ENCODE assay signal across 25 mouse cellular contexts in genomic region chr7:144558552-144558951, GRCm38 (mm10). TPM values are rescaled to one million over a fixed set of nuclear protein-coding genes. Genes with fewer than 3 reads are reported as not detected.
DNase-seq lines count a peak whose midpoint lies in the region; ATAC-seq and TF ChIP-seq lines count a peak whose summit lies in the region.
"Had no signal": no experiment of that assay in that cellular context is flagged by ENCODE, and none has a peak within 500 bp of the region (broad histone marks: within the 10 kb centered on the region; RNA-seq: fewer than 3 reads in every experiment).

No protein-coding gene starts in this region.

- no peak for DNase-seq in kidney, postnatal 0 days (ENCODE audit: low spot score)
- DNase-seq in kidney, postnatal 25 days: no peak
- DNase-seq in thymus, adult 2 months: peak; percentile 22
- DNase-seq in thymus, postnatal 25 days: no peak
- DNase-seq in left cerebral cortex, postnatal 4 days: no peak
- DNase-seq in spleen, postnatal 4 days (ENCODE audit: low spot score in 2 of 2): no peak
- DNase-seq: adrenal gland, adult 2 months; cerebellum, adult 18-20 months; cerebellum, postnatal 25 days; embryo, embryonic 11 days; gastrocnemius, postnatal 36 days; heart, postnatal 36 days; lung, adult 2 months; lung, postnatal 36 days; retina, postnatal 1 day had no signal

- 51% methylated on average over 6 of the region's 6 CpGs for WGBS in kidney, postnatal 0 days
- 57% methylated on average over 6 of the region's 6 CpGs for whole genome bisulfite sequencing in thymus, adult 2 months

- TF ChIP-seq POLR2A in thymus, adult 2 months (IDR thresholded peaks at IDR 0.05; ENCODE audit: control insufficient read depth, extremely low read depth, insufficient read depth, low read length, poor library complexity): no peak
- no peak for TF ChIP-seq POLR2A in ES-Bruce4 (IDR thresholded peaks at IDR 0.05; ENCODE audit: insufficient read depth, low read length)
- no peak for TF ChIP-seq POLR2A in cortical plate, adult 2 months (IDR thresholded peaks at IDR 0.05; ENCODE audit: extremely low read depth, insufficient read depth, low read length)

- TF ChIP-seq CTCF in kidney, postnatal 0 days (IDR thresholded peaks at IDR 0.05; ENCODE audit: low read depth): peak; percentile 39; the same call in 1 of the 2 replicates
- TF ChIP-seq CTCF in thymus, adult 2 months (IDR thresholded peaks at IDR 0.05; ENCODE audit: borderline replicate concordance, control insufficient read depth, extremely low read depth, insufficient read depth, low read length, poor library complexity): no peak
- TF ChIP-seq CTCF in ES-Bruce4 (IDR thresholded peaks at IDR 0.05; ENCODE audit: low read depth, low read length): peak; percentile 31
- TF ChIP-seq CTCF in cortical plate, adult 2 months (IDR thresholded peaks at IDR 0.05; ENCODE audit: extremely low read depth, insufficient read depth, low read length): 0 out of 2 replicates have a peak, but pooled peaks have one; percentile 8

- H3K4me3 ChIP-seq in kidney, postnatal 0 days (replicated peaks; ENCODE audit: low read depth, low read length): no peak overlapping the region
- H3K4me3 ChIP-seq in thymus, adult 2 months (ENCODE audit: control insufficient read depth, insufficient read depth, low read length): no peak overlapping the region
- no peak overlapping the region for H3K4me3 ChIP-seq in ES-Bruce4 (ENCODE audit: low read depth, low read length)
- H3K4me3 ChIP-seq in cortical plate, adult 2 months (ENCODE audit: insufficient read depth, low read length): no peak overlapping the region
- H3K4me3 ChIP-seq: embryonic facial prominence, embryonic 13.5 days; limb, embryonic 10.5 days; midbrain, embryonic 15.5 days; myocyte; neural tube, embryonic 13.5 days had no signal

- H3K4me1 ChIP-seq in kidney, postnatal 0 days (replicated peaks; ENCODE audit: insufficient read depth, low read length): peaks cover 4% of the 10 kb centered on the region; the same call in 1 of the 2 replicates
- peaks cover 13% of the 10 kb centered on the region for H3K4me1 ChIP-seq in thymus, adult 2 months (replicated peaks; ENCODE audit: control insufficient read depth, insufficient read depth, low read length)
- no peaks in the 10 kb centered on the region for H3K4me1 ChIP-seq in ES-Bruce4 (ENCODE audit: control insufficient read depth, insufficient read depth, low read length)
- H3K4me1 ChIP-seq in cortical plate, adult 2 months (ENCODE audit: control insufficient read depth, insufficient read depth, low read length): peaks cover 2% of the 10 kb centered on the region; the same call in 1 of the 2 replicates

- no peaks in the 10 kb centered on the region for H3K9me3 ChIP-seq in kidney, postnatal 0 days (replicated peaks; ENCODE audit: low read length)
- H3K9me3 ChIP-seq in ES-Bruce4 (replicated peaks; ENCODE audit: control insufficient read depth, insufficient read depth, low read length, poor library complexity, severe bottlenecking): no peaks in the 10 kb centered on the region
- H3K9me3 ChIP-seq: embryonic facial prominence, embryonic 13.5 days; limb, embryonic 10.5 days; midbrain, embryonic 15.5 days; neural tube, embryonic 13.5 days had no signal

- H3K36me3 ChIP-seq in kidney, postnatal 0 days (ENCODE audit: insufficient read depth, low read length): no peaks in the 10 kb centered on the region
- H3K36me3 ChIP-seq in thymus, adult 2 months (ENCODE audit: control insufficient read depth, insufficient read depth, low read length): no peaks in the 10 kb centered on the region
- H3K36me3 ChIP-seq in ES-Bruce4 (ENCODE audit: control insufficient read depth, insufficient read depth, low read length, poor library complexity, severe bottlenecking): no peaks in the 10 kb centered on the region
- H3K36me3 ChIP-seq: embryonic facial prominence, embryonic 13.5 days; limb, embryonic 10.5 days; midbrain, embryonic 15.5 days; neural tube, embryonic 13.5 days had no signal

- no peaks in the 10 kb centered on the region for H3K27me3 ChIP-seq in kidney, postnatal 0 days (ENCODE audit: insufficient read depth, low read length)
- no peaks in the 10 kb centered on the region for H3K27me3 ChIP-seq in thymus, adult 2 months (ENCODE audit: control insufficient read depth, insufficient read depth, low read length)
- H3K27me3 ChIP-seq in ES-Bruce4 (ENCODE audit: control insufficient read depth, insufficient read depth, low read length, poor library complexity, severe bottlenecking): no peaks in the 10 kb centered on the region
- H3K27me3 ChIP-seq: embryonic facial prominence, embryonic 13.5 days had no signal

- ATAC-seq in kidney, postnatal 0 days (replicated peaks; ENCODE audit: low FRiP score, low read depth): no peak
- ATAC-seq: forebrain, embryonic 14.5 days; hindbrain, embryonic 16.5 days; intestine, embryonic 16.5 days; midbrain, embryonic 15.5 days had no signal

- H3K9ac ChIP-seq in kidney, postnatal 0 days (ENCODE audit: low read depth, low read length): no peak overlapping the region
- no peak overlapping the region for H3K9ac ChIP-seq in ES-Bruce4 (ENCODE audit: low read depth, poor library complexity, severe bottlenecking)
- H3K9ac ChIP-seq: embryonic facial prominence, embryonic 13.5 days; midbrain, embryonic 15.5 days; neural tube, embryonic 13.5 days had no signal

- TF ChIP-seq EP300 in ES-Bruce4 (IDR thresholded peaks at IDR 0.05; ENCODE audit: insufficient read depth, low read depth, low read length): no peak

- intact Hi-C loops in left cerebral cortex, postnatal 4 days (cut with DNase I): no loop called here

- no peak overlapping the region for H3K4me2 ChIP-seq in kidney, postnatal 0 days (ENCODE audit: low read length)
- H3K4me2 ChIP-seq: embryonic facial prominence, embryonic 13.5 days; midbrain, embryonic 15.5 days; neural tube, embryonic 13.5 days had no signal

- H3K27ac ChIP-seq in kidney, postnatal 0 days: no peak overlapping the region
- no peak overlapping the region for H3K27ac ChIP-seq in thymus, adult 2 months (ENCODE audit: control insufficient read depth, insufficient read depth, low read length)
- no peak overlapping the region for H3K27ac ChIP-seq in ES-Bruce4 (ENCODE audit: insufficient read depth, low read length)
- no peak overlapping the region for H3K27ac ChIP-seq in cortical plate, adult 2 months (ENCODE audit: insufficient read depth, low read length)
- H3K27ac ChIP-seq: embryonic facial prominence, embryonic 13.5 days; limb, embryonic 10.5 days; midbrain, embryonic 15.5 days; neural tube, embryonic 13.5 days had no signal

RNA-seq across cellular contexts. Expression of gene Ppfia1, which starts 5.0 kb away (rescaled TPM):
- polyA plus RNA-seq in kidney, postnatal 0 days (2015; fragmentation: Nextera tagmentation; extraction: Ambion mirVana): 27.6 and 31.2 TPM in 2 replicates
- 57.0 and 59.8 TPM in 2 replicates for polyA plus RNA-seq in thymus, adult 2 months (2012; rRNA removed)
- polyA plus RNA-seq in ES-Bruce4 (2011; ENCODE audit: insufficient read depth, insufficient read length, low read depth, missing spikeins): 59.0 and 80.5 TPM in 2 replicates
- 36.3 and 37.2 TPM in 2 replicates for polyA plus RNA-seq in cortical plate, adult 2 months (2012; rRNA removed)
- total RNA-seq in left cerebral cortex, postnatal 4 days (2021): 10 to 100 TPM; 47.3 to 48.6 TPM

RNA-seq across cellular contexts. Expression of gene Fadd, which starts 23.7 kb away (rescaled TPM):
- polyA plus RNA-seq in kidney, postnatal 0 days (2015; fragmentation: Nextera tagmentation; extraction: Ambion mirVana): 12.6 and 13.1 TPM in 2 replicates
- 15.2 and 15.3 TPM in 2 replicates for polyA plus RNA-seq in thymus, adult 2 months (2012; rRNA removed)
- polyA plus RNA-seq in ES-Bruce4 (2011; ENCODE audit: insufficient read depth, insufficient read length, low read depth, missing spikeins): 2.5 and 2.9 TPM in 2 replicates
- polyA plus RNA-seq in cortical plate, adult 2 months (2012; rRNA removed): 2.4 TPM in 2 replicates
- 1 to 10 TPM; 3.5 to 4.3 TPM for total RNA-seq in left cerebral cortex, postnatal 4 days (2021)
